Mouse (Mus musculus) kidney, adult 2 months (tissue): ENCODE measurements around the gene Pde4c. TPM values are rescaled to one million over a fixed set of nuclear protein-coding genes. Genes with fewer than 3 reads are reported as not detected.

Experiments used
- DNase-seq: peaks from one replicate; pipeline ENCODE4 v3.0.0; 2021
- H3K27ac ChIP-seq: fragments of 200-500 bp; 2 replicates; pipeline ENCODE4 v1.5.1; 2012; ENCODE audit warnings: low read depth, low read length, control low read depth, inconsistent platforms; ENCODE audit not compliant: insufficient read depth
- H3K27me3 ChIP-seq: fragments of 200-500 bp; replicated peaks from 2 replicates; pipeline ENCODE4 v1.6.1; 2012; ENCODE audit warnings: mild to moderate bottlenecking, moderate library complexity, low read length, inconsistent platforms; ENCODE audit not compliant: control insufficient read depth, insufficient read depth
- H3K36me3 ChIP-seq: fragments of 200-500 bp; 2 replicates; pipeline ENCODE4 v1.6.1; 2012; ENCODE audit warnings: mild to moderate bottlenecking, moderate library complexity, low read length, inconsistent platforms; ENCODE audit not compliant: control insufficient read depth, insufficient read depth
- H3K4me1 ChIP-seq: fragments of 200-500 bp; 2 replicates; pipeline ENCODE4 v1.6.1; 2011; ENCODE audit warnings: low read length; ENCODE audit not compliant: control insufficient read depth, insufficient read depth
- H3K4me3 ChIP-seq: fragments of 200-500 bp; 2 replicates; pipeline ENCODE4 v1.5.1; 2011; ENCODE audit warnings: mild to moderate bottlenecking, low read depth, low read length, control low read depth; ENCODE audit not compliant: insufficient read depth
- CTCF ChIP-seq: fragments of 200-500 bp; conservative IDR thresholded peaks from 2 replicates; pipeline ENCODE4 v1.5.1; 2011; ENCODE audit warnings: low read depth, mild to moderate bottlenecking, control low read depth, low read length, moderate library complexity, mixed read lengths; ENCODE audit not compliant: insufficient read depth, insufficient read length
- POLR2A ChIP-seq: fragments of 200-500 bp; IDR thresholded peaks from one replicate; pipeline ENCODE4 v1.6.1; 2011; ENCODE audit warnings: low read depth, low read length, control low read depth
- WGBS: fragments of 180-500 bp; shearing (Covaris S2); methylation state at CpG from one replicate; pipeline ENCODE4 v1.1.7; 2018; 5-methylcytosine and 5-hydroxymethylcytosine counted together
- polyA plus RNA-seq: library from polyadenylated mRNA; depleted of rRNA; stranded (reverse); fragments of >200 nt; gene quantifications from 2 replicates; pipeline ENCODE4 v1.2.3, GENCODE M21; 2012

The Pde4c gene
- polyA plus RNA-seq, 1 experiment, result 81.6 TPM

GRCm38 (mm10) chr8:70689892-70690390 is 33.6 kb upstream of the Pde4c start:
- no peaks in the 10 kb centered on the region for H3K36me3 ChIP-seq
- 62% methylated on average over 5 of the region's 5 CpGs for WGBS
- no peak for TF ChIP-seq POLR2A
- no peak for TF ChIP-seq CTCF
- DNase-seq, result peak; percentile 54
- H3K4me3 ChIP-seq, result no peak overlapping the region
- H3K27ac ChIP-seq, result no peak overlapping the region
- H3K27me3 ChIP-seq, result no peaks in the 10 kb centered on the region
- peaks cover 21% of the 10 kb centered on the region for H3K4me1 ChIP-seq

GRCm38 (mm10) chr8:70691230-70691629 is 32.3 kb upstream of the Pde4c start:
- 86% methylated on average over 4 of the region's 4 CpGs for WGBS
- H3K27ac ChIP-seq, result no peak overlapping the region
- no peaks in the 10 kb centered on the region for H3K36me3 ChIP-seq
- H3K4me3 ChIP-seq, result no peak overlapping the region
- DNase-seq, result no peak
- TF ChIP-seq POLR2A, result no peak
- no peak for TF ChIP-seq CTCF
- H3K27me3 ChIP-seq, result no peaks in the 10 kb centered on the region
- peaks cover 28% of the 10 kb centered on the region for H3K4me1 ChIP-seq

- peak; percentile 78 for DNase-seq
- TF ChIP-seq POLR2A (no peak), CTCF (no peak)
- H3K27me3 ChIP-seq, result no peaks in the 10 kb centered on the region
- peaks cover 32% of the 10 kb centered on the region for H3K4me1 ChIP-seq
- no peak overlapping the region for H3K4me3 ChIP-seq
- H3K27ac ChIP-seq, result no peak overlapping the region
- no peaks in the 10 kb centered on the region for H3K36me3 ChIP-seq
- 6% methylated on average over 20 of the region's 20 CpGs for WGBS
Observed at GRCm38 (mm10) chr8:70691727-70692231, 31.7 kb upstream of the Pde4c start.

- Histone ChIP-seq H3K4me1 (peaks cover 34% of the 10 kb centered on the region), H3K27me3 (no peaks in the 10 kb centered on the region), H3K4me3 (no peak overlapping the region), H3K27ac (no peak overlapping the region), H3K36me3 (no peaks in the 10 kb centered on the region)
- no peak for DNase-seq
- no peak for TF ChIP-seq POLR2A
- TF ChIP-seq CTCF, result no peak
- 63% methylated on average over 5 of the region's 5 CpGs for WGBS
Observed at GRCm38 (mm10) chr8:70693636-70694035, 29.9 kb upstream of the Pde4c start.

GRCm38 (mm10) chr8:70695318-70696018 is 28.1 kb upstream of the Pde4c start:
- no peak overlapping the region for H3K4me3 ChIP-seq
- no peaks in the 10 kb centered on the region for H3K27me3 ChIP-seq
- peaks cover 34% of the 10 kb centered on the region for H3K4me1 ChIP-seq
- 39% methylated on average over 32 of the region's 32 CpGs for WGBS
- TF ChIP-seq POLR2A (no peak), CTCF (no peak)
- H3K27ac ChIP-seq, result peak overlapping the region; percentile 92
- peak; percentile 78 for DNase-seq
- no peaks in the 10 kb centered on the region for H3K36me3 ChIP-seq

GRCm38 (mm10) chr8:70696019-70696885 is 27.3 kb upstream of the Pde4c start:
- no peaks in the 10 kb centered on the region for H3K27me3 ChIP-seq
- peak overlapping the region; percentile 100 for H3K27ac ChIP-seq
- H3K36me3 ChIP-seq, result no peaks in the 10 kb centered on the region
- TF ChIP-seq CTCF (no peak), POLR2A (no peak)
- DNase-seq, result peak; percentile 88
- WGBS, result 6% methylated on average over 31 of the region's 31 CpGs
- H3K4me3 ChIP-seq, result no peak overlapping the region
- peaks cover 36% of the 10 kb centered on the region for H3K4me1 ChIP-seq

GRCm38 (mm10) chr8:70696946-70697345 is 26.6 kb upstream of the Pde4c start:
- Histone ChIP-seq H3K27ac (peak overlapping the region; percentile 100), H3K36me3 (no peaks in the 10 kb centered on the region), H3K4me3 (no peak overlapping the region), H3K4me1 (peaks cover 34% of the 10 kb centered on the region), H3K27me3 (no peaks in the 10 kb centered on the region)
- peak; percentile 25 for DNase-seq
- TF ChIP-seq POLR2A (no peak), CTCF (no peak)
- 42% methylated on average over 4 of the region's 4 CpGs for WGBS
